Mouse (Mus musculus) cerebellum, adult 18-20 months (tissue): ENCODE data around the gene Ppp4c.

Experiments
- DNase-seq, 2 experiments: peaks; one replicate each; pipeline ENCODE4 v3.0.0; 2021

The Ppp4c gene

DNA sequence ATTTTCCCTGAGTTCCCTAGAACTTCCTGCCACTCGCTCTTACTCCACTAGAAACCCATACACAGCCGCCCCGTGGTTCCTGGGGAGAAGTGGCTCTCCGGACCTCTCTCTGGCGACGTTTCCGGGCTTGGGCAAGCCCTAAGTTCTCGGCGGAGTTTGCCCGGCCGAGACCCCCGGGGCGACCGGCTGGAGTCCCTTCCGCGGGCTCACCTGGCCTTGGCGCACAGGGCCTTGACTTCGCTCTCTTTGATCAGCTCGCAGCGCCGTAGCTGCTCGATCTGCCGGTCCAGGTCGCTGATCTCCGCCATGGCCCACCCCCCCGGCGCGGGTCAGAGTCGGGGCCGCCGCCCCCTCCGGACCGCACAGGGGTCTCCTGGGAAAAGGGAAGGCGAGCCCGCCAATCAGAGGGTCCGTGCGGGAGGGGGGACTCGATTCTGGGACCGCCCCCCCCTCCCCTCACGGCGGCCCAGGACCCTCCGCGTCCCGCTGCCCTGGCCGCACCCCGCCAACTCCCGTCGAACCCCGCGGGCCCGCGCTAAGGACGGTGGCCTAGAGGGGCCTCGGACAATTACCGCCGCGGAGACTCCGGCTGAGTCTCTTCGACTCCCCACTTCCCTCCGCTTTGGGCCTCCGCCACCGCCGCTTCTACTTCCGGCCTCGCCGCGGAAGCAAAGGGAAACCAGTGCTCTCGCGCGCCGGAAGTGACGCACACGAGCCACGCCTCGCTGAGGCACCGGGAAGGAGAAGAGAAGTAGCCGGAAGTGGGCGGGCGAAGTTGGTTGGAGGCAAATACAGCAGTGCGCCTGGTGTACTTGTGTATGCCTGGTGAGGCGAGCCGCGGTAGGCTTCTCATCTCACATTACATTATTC, at the start of gene Ppp4c:
Ppp4c (minus strand) TSS at position 646 of the 870 bp plus-strand sequence.
- DNase-seq: peak; percentile 97 to 98

GRCm38 (mm10) chr7:126833294-126833693, 41.0 kb upstream of the Ppp4c start:
- DNase-seq: no peak

- DNase-seq: peak; percentile 85 to 88
Measured at GRCm38 (mm10) chr7:126832036-126832598, 39.8 kb upstream of the Ppp4c start.

DNA sequence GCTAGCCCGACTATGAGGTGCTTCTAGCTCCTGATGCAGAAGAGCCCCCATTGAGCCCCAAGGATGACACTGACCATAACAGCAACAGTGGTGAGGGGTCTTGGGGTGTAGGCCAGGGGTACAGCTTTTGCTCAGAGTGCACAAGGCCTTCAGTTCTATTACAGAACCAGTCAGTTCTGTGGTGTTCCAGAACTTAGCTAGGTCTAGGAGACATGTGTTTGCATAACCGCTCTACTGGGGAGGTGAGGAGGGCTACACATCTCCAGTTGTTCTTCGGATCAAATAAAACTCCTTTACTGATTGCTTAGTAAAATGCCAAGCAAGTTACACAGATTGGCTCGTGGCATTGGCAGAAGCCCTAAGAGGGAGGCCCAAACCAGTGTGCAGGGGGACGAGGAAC, 39.2 kb upstream of the Ppp4c start, which contains the start of gene 4930451I11Rik:
4930451I11Rik (minus strand) TSS at position 101 of the 400 bp plus-strand sequence.
- no peak for DNase-seq

DNA sequence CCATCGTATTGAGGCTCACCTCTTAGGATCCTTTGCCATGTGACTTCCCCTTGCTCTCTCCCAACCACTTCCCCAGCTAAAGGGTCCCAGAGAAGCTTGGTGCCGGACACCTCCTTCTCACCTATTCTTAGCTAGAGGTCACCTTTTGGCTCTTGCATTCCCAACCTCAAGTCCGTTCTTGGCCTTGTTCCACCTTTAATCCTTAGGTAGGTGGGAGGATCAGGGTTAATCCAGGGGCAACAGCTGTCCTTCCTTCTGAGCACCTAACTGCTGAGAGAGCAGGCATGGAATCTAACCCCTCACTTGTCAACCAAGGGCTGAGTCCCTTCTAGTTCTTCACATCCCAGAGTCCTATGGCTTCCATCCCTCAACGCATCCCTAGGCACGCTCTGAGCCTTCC, 33.7 kb upstream of the Ppp4c start:
- DNase-seq: no peak

DNA sequence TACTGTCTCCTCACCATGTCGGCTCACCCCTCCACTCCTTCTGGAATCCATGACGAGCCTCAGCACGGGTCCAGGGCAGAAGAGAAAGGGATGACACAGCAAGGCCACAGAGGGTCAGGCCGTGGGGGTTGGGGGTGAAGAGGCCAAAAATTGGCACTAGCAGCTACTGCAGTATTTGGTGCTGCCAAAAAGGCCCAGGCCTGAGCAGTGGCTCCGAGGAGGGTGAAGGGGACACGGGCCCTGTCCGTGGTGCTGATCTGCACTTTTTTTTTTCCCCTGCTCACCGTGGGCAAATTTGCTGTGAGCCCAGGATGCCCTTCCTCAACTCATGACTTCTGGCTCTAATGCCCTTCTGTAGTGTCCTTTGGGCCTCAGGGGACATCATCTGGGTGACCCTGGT, 33.1 kb upstream of the Ppp4c start:
- DNase-seq: no peak

GRCm38 (mm10) chr7:126823940-126824339, 31.6 kb upstream of the Ppp4c start:
- peak in 1 of 2 experiments; percentile 31 for DNase-seq

GRCm38 (mm10) chr7:126823202-126823711, 31.0 kb upstream of the Ppp4c start:
- peak; percentile 62 to 66 for DNase-seq

GRCm38 (mm10) chr7:126822741-126823140, 30.4 kb upstream of the Ppp4c start:
- peak; percentile 63 to 70 for DNase-seq

DNA sequence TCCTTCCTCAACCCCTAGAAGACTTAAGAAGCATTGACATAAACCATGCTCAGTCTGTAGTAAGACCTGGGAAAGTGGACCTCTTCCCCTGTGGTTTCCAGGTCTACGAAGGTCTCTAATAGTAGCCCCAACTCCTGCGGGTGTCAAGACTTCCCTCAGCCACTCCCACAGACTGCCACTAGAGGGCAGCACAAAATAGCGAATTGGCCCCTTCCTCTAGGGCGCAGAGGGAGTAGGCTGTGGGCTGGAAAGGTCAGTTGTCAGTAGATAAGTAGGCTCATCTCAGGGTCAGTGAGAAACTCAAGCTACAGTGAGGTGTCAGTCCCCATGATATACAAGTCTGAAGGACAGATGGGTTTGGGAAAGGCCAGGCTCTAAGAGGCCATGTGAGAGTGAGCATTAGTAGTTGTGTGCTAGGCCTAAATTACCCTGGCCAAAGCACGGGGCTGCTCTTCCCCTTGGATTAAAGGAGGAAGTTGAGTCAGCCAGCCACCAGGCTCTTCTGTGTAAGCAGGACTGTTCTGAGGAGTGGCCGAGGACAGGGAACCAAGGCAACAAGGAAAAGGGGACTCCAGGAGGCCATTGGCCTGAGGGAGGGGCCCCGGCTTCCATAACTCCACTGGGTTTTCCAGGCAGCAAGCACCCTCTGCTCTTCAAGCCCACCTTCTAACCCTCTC, 29.7 kb upstream of the Ppp4c start:
- peak; percentile 92 to 94 for DNase-seq

DNA sequence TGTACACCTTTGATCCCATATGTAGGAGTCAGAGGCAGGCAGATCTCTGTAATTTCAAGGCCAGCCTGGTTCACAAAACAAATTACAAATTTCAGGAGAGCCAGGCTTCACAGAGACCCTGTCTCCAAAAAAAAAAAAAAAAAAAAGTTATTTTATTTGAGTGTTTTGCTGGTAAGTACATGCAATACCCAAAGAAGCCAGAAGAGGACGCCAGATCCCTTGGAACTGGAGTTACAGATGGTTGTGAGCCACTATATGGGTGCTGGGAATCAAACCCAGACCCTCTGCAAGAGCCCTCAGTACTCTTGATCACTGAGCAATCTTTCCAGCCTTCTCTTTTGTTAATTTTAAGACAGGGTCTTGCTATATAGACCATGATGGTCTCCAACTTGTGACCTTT, 26.5 kb upstream of the Ppp4c start:
- peak in 1 of 2 experiments; percentile 6 for DNase-seq

- DNase-seq: no peak
Measured at GRCm38 (mm10) chr7:126817595-126817994, 25.3 kb upstream of the Ppp4c start.

- DNase-seq: no peak
Measured at GRCm38 (mm10) chr7:126816494-126816893, 24.2 kb upstream of the Ppp4c start.

DNA sequence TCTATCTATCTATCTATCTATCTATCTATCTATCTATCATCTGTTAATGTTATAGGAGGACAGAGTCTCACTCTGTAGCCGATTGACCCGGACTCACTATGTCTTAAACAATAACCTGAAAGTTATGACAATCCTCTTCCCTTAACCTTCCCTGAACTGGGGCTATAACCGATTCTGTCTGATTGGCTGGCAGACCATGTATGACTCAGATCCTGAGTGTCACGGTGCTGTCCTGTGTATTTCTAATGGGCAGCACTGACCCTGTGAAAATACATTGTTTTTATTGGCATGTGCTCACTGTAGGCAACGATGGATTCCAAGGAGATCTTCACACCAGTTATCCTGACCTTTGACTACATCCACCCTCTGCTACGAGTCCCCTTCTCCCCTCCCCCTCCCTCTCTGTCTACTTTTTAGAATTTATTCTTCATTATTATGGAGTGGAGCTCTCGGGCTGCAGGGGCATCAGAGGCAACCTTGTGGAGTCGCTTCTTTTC, 23.5 kb upstream of the Ppp4c start:
- DNase-seq: no peak

DNA sequence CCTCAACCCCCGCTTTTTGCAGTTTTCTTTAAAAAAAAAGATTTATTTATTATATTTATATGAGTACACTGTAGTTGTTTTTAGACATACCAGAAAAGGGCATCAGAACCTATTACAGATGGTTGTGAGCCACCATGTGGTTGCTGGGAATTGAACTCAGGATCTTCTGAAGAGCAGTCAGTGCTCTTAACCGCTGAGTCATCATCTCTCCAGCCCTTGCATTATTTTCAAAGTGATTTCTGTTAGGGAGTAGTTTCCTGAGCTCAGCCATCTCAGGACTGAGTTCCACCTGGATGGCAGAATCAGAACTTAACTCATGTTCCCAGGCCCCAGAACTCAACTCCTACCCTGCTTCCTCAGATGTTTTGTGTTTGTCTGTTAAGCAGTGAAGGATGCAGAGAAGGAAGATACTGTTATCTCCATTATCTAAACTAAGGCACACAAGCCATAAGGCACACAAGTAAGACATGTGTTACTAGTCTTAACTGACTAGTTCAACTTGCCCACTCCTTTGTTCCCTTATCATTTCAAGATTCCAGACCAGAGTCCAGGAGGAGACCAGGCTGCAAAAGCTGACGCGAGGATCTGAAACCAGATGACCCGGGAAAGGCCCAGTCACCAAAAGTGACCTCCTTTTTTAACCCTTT, 17.6 kb upstream of the Ppp4c start:
- no peak for DNase-seq

DNA sequence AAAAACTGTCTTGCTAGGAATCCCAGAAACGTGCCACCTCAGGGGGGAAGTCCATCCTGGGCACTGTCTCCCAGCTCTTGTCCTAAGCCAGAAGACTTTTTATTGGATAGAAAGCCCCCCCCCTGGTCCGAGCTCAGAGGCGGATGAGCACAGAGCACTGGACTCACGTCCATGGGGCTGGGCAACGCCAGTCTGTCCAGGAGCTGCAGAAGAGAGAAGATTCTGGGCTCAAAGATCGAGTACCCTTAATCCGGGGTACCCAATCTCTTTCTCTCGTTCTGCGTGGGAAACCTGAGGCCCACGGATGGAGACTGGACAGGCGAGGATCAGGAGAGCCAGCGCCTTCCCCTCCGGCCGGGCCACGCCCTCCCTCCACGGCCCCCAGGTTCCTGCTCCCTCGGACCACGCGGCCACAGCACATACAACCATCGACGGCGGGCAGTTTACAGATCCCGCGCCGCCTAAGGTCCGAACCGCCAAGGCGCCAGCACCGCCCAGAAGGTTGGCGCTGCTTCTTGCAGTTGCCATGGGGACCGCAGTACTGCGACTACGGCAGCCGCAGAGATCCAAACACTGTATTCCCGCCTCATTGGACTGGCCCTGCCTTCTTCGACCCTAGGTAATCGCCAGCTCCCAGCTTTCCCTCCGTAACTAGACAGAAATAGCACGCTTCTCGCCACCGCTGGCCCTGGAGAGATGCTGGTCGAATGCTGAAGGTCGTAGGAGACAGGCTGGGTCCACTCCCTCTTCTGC, 16.6 kb upstream of the Ppp4c start:
- DNase-seq: peak; percentile 93 to 94

GRCm38 (mm10) chr7:126807405-126807804, 15.1 kb upstream of the Ppp4c start:
- DNase-seq: no peak

DNA sequence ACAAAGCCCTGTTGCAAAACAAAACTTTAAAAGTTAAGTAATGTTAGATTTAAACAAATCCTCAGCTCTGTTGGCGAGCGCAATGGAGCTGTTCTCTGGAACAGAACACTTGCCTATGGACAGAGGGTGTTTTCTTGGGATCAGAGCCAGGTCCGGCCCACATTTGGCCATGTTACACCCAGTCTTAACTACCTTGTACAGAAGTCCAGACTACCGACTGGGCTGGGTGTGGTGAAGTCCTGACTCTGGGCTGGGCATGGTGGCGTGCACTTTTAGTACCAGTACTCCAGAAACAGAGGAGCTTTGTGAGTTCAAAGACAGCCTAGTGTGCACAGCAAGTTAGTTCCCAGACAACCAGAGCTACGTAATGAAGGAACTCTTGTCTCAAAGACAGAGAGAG, 14.7 kb upstream of the Ppp4c start:
- no peak for DNase-seq

- no peak for DNase-seq
Measured at GRCm38 (mm10) chr7:126803751-126804150, 11.5 kb upstream of the Ppp4c start.

GRCm38 (mm10) chr7:126803181-126803580, 10.9 kb upstream of the Ppp4c start:
- no peak for DNase-seq

GRCm38 (mm10) chr7:126802134-126802889, 10.0 kb upstream of the Ppp4c start:
- DNase-seq: no peak
